Mouse (Mus musculus) urinary bladder, postnatal 36 days (tissue): ENCODE measurements around the gene Tm6sf1.
"Not testable (repeated sequence)": the region's sequence is repeated elsewhere in the genome, so short reads cannot be mapped to it uniquely, and the experiment has no call there.

ENCODE experiments used
- DNase-seq, 2 experiments: peaks; one replicate each; pipeline ENCODE4 v3.0.0; 2022; ENCODE audit warnings: low spot score in 2 of 2, mixed read lengths in 1 of 2

Tm6sf1 gene

DNA sequence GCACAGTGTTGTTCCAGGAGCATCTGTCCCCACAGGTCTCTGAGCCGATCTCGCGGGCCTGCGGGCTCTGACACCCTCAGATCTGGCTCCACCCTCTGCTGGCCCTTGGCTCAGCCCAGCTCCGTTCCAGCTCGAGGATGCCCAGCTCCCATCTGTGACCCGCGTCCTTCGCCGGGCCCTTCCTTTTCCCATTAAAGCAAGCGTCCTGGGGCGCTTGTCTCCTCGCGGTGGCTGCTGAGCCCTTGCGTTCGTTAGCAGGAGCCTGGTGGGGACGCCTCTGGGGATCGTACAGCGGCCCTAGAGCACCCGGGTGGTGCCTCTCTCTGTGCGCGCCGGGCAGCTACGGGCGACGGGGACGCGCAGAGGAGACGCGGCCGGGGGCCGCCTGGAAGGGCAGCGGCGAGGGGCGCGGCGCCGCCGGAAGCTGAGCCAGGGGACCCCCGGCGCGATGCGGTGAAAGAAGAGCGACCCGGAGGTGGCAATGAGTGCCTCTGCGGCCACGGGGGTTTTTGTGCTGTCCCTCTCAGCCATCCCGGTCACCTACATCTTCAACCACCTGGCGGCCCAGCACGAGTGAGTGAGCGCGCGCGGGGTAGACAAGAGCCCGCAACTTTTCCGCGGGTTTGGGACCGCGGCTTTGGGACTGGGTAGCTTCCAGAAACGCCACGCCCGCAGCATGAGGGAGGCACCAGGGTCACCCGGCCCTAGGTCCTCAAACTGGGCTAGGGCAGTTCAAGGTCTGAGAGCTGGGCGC, at the start of gene Tm6sf1:
Gene Tm6sf1 (plus strand): TSS at position 34 of the 754 bp plus-strand sequence.
- peak in 1 of 2 experiments; percentile 49 for DNase-seq

DNA sequence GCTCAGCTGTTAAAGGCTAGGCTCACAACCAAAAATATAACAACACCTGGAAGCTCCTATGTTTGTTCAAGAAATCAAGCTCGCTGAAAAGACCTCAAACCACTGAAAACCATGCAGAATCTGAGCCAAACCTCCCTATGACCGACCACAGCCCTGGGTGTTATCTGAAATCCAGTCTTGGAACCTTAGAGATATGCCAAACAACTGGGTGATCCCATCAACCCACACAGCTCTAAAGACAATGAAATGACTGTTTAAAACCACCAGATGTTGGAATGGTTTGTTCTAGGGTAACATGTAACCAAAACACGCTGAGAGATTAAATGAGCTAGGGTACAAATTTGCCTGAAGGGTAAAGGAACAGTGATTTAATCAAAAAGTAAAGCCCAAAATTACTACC, 33.9 kb upstream of the Tm6sf1 start:
- DNase-seq: no peak

DNA sequence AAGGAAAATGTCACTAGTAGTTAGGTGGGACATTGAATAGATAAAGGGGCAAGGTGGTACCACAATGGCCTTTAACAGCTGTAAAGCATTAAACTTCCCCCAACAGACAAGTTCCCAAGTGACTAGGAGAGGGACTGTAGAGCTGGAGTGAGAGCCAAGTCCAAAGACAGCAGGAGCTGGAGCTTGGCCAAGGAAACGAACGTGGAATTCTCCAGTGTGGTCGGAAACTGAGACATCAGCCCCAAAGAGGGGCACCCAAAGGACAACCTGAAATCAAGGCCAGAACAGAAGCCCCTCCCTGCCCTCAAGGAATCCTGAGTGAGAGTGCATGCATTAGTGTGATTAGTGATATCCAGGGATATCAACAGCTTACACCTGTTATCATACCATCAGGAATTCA, 33.4 kb upstream of the Tm6sf1 start:
- no peak for DNase-seq

DNA sequence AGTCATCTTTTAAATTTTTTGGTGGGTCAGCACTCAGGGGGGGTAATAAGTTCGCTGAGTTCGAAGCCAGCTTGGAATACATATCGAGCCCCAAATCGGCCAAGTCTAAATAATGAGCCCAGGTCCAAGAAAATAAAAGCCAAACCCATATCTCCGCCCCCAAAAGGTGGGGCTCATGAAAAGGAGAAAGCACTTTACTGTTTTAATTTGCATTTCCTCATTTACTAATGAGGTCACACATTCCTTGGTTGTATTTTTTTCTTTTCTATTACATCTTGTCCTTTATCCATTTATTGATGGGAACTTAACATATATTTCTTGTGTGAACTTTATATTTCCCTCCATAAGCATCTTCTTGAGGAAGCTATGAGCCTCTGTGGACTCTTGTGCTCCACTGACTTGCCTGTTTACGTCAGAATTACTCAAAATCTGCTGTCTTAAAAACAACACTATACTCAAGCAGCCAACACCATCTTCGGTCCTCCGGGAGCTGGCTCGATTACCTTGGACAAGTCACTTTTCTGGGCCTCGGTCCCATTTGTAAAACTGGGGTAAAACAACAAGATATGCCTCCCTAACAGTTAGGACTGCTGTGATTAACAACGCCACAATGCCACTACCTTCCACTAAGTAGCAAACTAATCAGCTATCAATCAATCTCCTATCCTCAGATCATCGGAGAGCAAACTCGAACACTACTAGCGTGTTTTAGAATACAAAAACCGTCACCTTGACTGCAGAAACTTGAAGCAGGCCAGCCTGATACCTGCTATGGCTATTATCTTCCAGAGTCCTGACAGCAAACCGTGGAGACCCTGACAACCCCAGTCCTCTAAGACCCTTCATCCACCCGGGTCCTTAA, 30.8 kb upstream of the Tm6sf1 start:
- DNase-seq: no peak

DNA sequence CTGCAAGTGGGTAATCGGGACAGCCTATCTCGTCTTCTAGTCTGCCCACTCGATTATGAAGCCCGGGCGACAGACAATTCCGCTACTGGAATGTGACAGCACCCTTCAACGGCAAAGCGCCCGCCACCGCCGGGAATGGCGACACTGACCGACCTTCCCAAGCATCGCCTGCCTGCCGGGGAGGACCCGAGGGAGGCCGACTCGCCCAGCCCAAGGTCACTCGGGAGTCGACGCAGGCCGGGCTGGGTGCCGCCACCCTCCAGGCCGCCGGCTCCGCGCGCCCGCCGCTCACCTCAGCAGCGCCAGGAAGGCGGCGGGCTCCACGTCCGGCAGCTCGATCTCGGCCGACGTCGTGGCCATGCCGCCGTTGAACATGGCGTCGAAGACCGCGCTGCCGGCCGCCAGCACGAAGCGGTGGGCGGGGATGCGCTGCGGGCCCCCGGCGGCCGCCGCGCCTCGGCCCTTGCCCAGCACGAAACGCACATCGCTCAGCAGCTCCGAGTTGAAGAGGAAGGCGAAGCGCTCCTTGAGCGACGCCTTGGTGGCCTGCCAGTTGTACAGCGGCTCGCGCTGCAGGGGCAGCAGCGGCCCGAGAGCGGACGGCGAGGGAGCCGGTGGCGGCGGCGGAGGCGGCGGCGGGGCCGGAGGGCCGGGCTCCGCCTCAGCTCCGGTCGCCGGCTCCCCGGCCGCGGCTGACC, 30.0 kb upstream of the Tm6sf1 start:
- DNase-seq: peak; percentile 34 to 41

DNA sequence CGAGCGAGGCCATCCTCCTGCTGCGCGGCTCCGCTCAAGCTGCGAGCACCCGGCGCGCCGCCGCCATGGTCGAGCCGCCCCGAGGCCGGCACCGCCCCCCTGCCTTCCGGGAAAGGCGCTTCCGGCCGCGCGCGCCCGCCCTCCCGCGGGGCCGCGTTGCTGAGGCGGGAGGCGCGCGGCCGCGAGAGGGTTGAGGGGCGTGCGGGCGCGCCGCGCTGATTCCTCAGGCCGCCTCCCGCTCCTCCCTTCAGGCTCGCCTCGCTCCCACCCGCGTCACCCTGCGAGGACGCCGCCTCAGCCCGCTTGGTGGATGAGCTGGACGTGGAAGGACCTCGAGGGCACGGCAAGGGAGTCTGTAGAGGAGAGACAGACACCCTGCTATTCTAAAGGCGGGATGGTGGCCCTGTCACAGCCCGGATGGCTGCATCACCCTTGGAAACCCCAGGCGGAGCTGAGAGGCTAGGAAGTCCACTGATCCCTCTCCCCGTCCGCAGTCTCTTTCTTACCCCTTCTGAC, 29.4 kb upstream of the Tm6sf1 start, which contains the start of gene Btbd1:
Gene Btbd1 (minus strand): TSS at position 53 of the 516 bp plus-strand sequence.
- peak; percentile 76 to 78 for DNase-seq

DNA sequence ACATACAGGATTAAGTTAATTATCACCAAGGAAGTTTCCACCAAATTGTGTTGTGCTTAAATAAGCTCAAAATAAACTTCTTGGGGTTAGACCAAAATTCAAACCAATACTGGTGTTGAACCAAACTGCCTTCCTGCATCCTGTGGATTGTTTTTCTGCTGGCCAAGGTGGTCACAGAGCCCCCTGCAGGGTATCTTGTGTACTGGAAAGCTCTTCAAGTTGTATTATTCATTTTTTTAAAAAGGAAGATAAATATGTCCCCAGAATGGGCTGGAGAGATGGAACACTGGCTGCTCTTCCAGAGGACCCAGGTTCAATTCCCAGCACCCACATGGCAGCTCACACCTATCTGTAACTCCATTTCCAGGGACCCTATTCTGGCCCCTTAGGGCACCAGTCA, 24.0 kb upstream of the Tm6sf1 start:
- DNase-seq: no peak

DNA sequence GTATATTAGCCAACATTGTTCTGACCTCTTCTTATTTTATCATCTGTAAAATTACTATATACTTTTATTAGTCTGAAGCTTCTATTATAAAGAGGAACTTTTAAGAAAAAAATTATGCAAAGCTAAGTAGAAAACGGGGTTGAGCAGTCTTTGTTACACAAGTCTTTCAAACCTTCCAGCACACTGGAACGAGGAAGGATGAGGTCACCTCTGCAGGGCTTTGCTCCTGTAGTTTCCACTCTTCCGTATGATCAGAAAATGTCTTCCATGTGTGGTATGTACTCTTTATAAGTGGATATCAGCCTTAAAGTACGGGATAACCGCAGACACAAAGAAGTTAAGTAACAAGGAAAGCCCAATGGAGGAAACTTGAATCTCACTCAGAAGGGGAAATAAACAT, 23.4 kb upstream of the Tm6sf1 start:
- DNase-seq: no peak

DNA sequence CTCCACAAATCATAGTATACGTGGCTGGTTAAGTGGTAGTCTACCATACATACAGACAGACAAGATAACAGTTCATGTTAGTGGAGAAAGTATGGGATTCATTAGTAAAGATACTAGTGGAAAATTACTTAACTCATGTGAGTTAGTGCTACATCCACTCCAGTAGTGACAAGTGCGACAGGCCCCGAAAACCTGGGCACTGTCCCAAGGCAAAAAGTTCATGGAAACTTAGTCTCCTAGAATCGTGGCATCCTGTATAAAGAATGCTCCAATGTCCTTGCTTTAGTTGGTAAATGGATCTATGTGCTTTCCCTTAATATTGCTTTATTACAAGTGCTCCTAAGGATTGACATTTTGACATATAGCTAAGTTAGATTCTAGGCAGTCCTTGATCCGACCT, 21.0 kb upstream of the Tm6sf1 start:
- DNase-seq: not testable (repeated sequence)

DNA sequence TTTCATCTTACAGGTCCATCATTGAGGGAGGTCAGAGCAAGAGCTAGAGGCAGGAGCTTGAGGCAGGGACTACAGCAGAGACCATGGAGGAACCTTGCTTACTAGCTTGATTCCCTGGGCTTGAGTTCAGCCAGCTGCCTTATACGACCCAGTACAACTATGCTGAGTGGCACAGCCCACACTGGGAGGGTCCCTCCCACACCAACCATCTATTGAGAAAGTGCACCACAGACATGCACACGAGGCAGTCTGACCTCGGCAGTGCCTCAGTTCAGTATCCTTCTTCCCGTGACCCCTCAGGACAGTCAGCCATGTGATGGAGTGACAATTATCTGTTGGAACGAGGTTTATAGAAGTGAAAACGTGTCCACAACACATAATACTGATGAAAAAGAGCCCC, 19.1 kb upstream of the Tm6sf1 start:
- no peak for DNase-seq

DNA sequence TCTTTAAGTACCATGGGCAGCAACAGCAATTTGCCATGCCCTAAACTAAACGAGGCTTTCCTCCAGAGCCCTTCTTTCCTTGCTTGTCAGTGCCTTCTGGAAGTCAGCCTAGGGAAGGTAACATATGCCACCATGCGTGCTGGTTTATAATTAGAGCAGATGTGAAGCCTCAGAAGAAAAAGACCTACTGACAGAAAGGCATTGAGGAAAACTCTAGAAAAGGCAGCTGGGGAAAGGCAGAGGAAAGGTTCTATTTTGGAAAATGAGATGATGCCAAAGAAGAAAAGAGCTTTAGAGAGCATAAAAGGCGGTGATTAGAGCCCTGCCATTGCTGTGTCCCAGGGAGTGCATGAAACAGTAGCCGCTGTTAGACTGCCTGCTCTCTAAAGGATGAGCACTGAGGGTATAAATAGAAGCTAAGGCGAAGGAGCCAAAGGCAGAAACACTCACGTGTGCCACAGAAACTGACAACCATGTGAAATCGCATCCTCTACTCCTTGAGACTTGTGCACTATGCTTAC, 18.1 kb upstream of the Tm6sf1 start:
- no peak for DNase-seq

DNA sequence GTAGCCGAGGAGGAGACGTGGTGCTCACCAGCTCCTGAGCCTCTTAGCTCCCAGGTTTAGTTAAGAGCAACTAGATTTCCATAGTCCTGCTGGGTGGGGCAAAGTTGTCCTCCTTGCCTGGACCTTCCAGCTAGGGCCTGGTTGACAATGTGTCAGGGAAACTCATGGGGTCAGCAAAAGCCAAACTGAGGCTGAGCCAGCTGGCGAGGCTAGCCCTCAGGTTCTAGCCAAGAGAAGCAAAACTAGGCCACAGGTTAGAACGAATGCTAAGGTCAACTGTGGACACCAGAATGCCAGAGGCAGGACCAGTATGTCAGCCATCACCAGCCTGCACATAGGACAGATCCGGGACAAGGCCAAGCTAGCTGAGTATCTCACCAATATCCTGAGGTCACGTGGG, 17.4 kb upstream of the Tm6sf1 start:
- DNase-seq: no peak

DNA sequence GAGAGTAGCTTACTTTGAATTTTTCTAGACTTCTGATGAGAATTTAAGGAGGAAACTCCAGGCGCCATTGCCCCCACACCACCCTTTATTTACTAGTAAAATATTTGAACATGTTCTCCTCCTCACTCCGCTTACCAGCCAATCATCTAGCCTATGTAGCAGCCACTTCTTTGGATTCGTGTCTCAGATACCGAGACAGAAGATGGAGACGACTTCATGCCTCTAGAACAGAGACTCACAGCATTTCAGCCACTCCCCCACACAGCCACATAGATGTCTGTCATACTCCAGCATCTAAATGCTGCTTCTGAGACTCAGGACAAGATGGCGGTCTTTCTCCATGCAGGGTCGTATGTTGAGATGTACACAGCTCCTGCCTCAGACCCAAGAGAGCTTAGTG, 16.7 kb upstream of the Tm6sf1 start:
- DNase-seq: no peak

DNA sequence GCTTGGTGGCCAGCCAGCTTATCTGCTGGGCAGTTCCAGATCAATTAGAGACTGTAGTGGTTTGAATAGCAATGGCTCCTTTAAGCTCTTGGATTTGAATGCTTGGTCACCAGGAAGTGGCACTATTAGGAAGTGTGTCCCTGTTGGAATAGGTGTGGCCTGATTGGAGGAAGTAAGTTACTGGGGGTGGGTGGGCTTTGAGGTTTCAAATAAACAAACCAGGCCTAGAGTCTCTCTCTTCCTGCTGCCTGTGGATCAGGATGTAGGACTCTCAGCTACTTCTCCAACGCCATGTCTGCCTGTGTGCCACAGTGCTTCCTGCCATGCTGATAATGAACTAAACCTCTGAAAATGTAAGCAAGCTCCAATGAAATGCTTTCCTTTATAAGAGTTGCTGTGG, 15.8 kb upstream of the Tm6sf1 start:
- DNase-seq: no peak

DNA sequence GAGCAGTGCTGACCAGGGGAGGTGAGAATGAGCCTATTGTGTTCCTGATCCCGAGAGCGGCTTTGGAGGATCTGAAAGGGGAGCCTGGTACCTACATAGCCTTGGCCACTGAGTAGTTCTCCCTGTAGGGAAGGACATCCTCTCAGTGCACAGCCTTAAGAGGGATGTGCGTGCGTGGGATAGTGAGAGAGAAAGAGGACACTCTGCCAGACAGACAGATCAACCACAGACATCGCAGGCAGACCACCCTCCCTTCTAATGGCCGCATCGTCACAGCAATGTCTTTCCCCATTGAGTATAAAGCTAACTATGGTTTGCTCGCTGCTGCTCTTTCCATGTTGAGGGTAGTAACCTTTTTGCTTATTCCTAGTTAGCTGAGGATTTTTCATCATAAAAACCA, 14.9 kb upstream of the Tm6sf1 start:
- no peak for DNase-seq

DNA sequence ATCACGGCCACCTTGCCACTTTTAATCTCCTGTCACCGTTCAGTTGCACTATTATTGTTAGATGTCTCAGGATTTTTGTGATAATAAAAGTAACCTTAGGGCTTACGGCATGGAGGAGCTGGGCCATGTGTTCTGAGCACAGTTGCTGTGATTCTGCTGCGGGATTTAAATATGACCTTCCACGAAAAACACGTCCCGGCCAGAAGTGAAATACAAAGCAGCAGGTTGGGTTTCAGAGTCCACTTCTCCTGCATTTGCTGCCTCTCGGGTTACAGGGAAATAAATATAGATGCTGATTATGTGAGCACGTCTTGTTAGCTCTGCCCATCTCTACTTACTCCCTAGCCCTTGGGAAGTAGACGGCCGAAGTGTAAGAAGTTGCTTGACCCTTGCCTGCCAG, 14.0 kb upstream of the Tm6sf1 start:
- DNase-seq: no peak

DNA sequence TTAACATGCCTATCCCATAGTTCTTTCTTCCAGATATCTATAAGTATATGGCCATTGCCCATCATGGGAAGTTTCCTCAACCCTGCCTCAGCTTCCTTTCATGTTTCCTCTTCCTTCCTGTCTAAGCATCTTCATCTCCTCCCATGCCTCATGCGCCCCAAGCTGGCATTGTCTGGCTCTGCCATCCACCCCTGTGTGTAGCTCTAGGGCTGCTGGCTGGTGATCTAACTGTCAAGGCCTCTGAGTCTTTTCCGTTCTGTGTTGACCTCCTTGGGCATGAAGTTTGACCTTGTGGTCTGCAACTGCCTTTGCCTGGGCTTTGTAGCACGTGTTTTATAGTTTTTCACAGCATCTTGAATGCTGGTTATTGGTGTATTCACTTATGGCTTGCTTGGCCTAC, 13.5 kb upstream of the Tm6sf1 start:
- DNase-seq: no peak

DNA sequence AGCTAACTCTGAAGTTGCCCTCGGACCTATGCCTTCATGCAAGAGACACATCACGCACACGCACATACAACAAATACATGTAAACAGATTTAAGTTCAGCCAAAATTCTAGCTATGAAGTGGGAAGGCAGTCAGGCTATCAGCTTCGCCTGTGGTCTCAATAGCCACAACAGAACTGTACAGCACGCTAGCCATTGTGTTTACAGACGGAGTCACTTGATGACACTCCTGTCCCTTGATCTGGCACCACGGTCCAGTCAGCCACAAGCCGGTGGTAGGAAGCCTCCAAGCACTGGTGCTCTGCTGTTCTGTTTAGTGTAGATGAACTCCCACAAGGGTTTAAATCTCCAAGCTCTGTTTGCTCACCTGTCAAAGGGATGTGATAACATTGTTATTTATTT, 12.8 kb upstream of the Tm6sf1 start:
- DNase-seq: no peak

DNA sequence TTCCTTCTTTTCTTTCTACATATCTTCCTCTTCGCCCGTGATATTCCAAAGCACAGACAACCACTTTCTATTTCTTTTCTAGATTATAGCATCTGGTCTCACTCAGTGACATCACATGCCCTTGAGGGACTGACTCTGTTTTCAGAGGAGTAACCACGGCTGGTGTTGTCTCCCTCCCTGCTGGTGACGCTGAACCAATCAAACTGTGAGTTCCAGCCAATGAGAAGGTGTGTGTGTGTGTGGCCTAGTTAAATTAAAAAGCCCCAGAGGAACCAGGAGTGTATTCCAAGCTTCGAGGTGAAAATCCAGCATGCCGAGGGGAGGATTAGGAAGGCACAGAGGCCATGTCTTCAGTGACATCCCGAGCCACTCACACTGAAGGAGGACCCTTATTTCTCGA, 11.8 kb upstream of the Tm6sf1 start:
- DNase-seq: no peak

DNA sequence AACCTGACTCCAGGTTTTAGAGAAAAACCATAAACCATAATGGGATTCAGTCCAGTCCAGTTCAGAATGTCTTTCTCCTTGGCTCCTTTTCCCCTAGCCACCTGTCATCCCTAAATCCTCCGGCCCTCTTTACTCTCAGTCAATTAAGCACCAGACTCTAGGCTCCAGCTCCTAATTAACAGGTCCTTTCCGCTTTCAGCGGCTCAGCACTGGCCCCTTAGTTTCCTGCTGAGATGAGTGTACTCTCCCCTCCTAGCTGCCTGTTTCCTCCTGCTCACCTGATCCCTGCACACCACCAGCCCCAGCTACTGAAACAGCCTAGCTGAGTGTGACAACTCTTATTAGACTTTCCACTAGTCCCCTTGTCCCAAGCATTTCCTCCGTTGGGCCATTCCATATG, 11.0 kb upstream of the Tm6sf1 start:
- no peak for DNase-seq

DNA sequence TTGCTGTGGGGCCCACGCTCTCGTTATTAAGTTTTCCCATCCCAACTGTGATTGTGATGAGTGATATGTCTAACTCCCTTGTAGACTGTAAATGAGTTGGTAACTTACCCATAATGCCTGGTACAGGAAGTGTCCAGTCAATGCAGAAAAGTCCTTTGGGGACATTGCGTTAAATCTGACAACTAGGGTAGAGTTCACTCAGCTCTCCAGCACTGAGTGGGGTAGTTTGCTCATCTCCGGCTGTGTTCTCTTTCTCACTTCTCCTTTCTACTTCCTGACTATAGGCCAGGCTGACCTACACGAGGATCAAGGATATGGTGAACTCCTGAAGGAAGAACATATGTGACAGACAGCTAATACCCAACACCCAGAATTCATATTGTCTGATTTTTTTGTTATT, 9.6 kb upstream of the Tm6sf1 start:
- no peak for DNase-seq

DNA sequence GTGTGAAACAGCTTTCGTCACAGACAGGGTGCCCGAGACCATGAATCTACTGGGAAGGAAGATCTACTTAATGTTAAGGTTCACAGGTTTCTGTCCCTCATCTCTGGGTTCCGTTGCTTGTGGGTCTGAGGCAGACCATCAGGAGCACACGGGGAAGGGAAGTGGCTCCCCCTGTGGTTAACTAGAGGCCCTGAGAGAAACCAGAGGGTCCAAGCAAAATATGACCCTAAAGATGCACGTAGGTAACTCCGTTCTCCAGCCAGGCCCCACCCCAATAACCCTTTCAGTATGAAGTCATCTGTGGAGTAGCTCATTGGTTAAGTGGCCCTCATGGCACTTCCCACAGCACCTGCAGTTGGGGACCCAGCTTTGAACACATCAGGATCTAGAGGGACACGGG, 9.2 kb upstream of the Tm6sf1 start:
- no peak for DNase-seq
